Mouse (Mus musculus): Measurements from ENCODE around the gene Ppm1k.
"Not testable (repeated sequence)": the region's sequence is repeated elsewhere in the genome, so short reads cannot be mapped to it uniquely, and the experiment has no call there.

Ppm1k gene

DNA sequence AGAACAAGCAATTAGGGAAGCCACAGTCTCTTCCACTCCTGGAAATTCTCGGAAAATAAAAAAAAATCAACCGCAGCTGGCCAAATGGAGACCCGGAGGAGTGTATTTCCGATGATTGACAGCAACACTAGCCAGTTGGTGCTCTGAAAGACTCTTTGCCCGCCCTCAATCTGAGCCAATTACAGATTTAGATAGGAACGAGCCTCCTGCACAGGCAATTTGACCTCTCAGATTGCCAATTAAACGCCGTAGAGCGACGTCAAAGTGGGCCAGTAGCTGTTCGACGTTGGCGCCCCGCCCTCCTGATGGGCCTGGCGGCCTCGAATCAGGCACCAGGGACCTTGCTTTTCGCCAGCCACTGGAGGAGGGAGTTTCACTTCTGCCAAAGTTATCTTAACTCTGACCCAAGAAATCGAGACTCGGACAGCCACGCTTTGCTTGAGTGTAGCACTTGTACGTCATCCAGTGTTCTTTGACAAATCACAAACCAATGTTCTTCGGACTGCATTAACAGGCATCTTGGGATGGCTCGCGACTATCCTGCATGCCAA is at the start of gene Ppm1k:
Gene Ppm1k, minus strand, starts transcription at position 83 of the 551 bp plus-strand sequence.
- peak; percentile 100 for DNase-seq (ENCODE audit: low read depth)

DNA sequence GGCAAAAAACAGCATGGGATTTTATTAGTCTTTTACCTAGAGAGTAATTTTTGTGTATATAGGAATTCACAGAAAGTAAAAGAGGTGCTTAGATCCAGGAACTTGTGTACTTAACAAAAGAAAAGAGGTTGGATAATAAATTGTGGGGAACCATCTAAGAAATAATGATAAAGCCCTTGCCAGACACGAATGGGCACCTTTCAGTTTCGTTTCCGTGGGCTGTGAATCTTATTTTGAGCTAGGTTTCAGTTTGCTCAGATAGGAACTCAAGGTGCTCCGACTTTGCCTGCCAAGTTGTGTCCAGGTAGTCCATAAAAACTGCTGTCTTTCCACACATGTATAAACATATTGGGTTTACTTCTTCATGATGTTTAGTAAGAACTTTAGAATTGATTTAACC is 47.1 kb upstream of the Ppm1k start:
- no peak for DNase-seq (ENCODE audit: low read depth)

DNA sequence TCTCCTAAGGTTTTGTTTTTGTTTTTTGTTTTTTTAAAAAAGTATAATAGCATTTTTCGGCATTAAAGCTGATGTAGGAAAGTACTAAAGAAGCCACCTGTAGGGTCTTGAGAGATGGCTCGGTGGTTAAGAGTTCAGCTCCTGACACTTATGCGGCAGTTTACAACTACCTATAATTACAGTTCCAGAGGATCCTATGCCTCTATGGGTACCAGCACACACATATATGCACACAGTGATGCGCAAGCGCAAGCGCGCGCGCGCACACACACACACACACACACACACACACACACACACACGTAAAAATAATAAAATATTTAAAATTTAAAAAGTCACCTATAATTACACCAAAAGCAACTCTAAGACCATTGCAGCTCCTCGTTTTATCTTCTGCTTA is 46.3 kb upstream of the Ppm1k start:
- DNase-seq (ENCODE audit: low read depth): no peak

DNA sequence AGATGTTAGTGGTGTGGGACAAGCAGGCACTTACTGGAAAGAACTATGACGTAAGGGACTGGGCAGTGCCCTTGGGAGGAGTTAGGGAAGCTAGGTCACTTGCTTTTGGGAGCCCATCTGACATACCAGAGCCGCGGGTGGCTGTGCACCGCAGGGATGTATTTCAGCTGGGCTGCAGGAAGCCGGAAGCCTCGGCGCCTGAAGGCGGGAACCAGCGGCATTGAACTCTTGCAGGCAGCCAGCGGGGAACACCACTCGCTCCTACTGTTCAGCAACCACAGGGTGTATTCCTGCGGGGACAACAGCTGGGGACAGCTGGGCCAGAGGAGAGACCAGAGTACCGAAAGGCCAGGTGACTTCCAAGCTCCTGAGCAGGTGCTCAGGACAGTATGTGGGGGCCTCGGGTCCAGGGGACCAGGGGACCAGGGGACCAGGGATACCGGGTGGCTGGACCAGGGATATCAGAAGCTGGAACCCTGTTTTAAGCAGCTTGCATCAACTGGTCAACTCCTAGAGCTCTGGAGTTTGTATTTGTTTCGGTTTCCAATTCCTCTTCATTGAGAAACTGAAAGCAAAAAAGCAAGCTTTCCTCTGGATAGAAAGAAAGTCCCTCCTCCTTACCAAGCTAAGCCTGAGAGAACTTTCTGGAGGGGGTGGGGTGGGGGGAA is 45.7 kb upstream of the Ppm1k start, which contains the start of gene Herc6:
Gene Herc6, plus strand, starts transcription at position 120 of the 668 bp plus-strand sequence.
- peak; percentile 40 for DNase-seq (ENCODE audit: low read depth)

DNA sequence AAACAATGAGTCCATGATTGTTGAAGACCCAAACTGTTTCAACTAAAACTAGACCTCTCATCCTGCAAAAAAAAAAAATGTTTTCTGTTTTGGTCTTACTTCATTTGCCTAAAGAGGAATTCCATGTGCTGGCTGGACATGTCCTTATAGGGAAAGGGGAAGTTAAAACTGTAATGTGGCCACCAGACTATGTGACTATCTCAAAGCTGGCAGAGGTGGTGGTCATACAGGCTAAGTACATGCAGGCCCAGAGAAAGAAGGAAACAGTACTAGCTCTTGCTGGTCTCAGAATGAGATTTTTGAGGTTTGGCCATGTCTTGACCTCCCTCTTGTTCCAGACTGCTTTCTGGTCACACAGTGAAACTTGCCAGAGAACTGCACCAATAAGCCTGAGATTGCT is 36.3 kb upstream of the Ppm1k start:
- peak; percentile 25 for DNase-seq (ENCODE audit: low read depth)

DNA sequence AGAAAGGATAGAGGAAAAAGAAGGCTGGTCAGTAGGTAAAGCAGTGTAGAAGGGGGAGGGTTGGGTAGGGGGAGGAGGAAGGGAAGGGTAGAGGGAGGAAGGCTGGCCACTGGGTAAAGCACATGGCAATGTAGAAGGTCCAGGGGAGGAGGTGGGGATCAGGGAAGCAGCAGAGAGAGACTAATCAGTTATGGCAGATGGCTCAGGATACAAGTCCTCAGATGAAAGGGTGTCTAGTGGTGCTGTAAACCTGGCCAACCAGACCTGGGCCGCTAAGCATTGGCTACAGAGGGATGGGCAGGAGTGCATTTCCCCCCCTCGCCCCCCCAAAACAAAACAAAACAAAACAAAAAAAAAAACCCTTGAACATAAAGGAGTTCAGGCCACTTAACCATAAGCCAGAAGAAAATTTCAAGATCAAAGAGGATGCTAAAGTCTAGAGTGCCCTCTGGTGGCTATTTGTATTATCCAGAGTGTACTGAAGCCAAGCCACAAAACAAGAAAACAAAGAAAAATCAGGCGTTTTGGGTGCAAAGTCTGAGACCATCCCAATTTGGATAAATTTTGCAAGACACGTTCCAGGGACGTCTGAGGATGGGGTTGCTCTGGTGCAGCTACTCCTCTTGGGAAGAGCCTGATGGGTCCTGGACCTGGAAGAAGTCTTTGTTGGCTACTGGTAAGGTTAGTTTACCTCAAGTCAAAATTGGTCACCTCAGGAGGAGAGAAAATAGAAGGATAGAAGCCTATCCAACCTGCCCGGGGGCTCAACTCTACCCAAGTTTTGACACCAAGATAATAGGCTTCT is 35.1 kb upstream of the Ppm1k start:
- peak; percentile 30 for DNase-seq (ENCODE audit: low read depth)

DNA sequence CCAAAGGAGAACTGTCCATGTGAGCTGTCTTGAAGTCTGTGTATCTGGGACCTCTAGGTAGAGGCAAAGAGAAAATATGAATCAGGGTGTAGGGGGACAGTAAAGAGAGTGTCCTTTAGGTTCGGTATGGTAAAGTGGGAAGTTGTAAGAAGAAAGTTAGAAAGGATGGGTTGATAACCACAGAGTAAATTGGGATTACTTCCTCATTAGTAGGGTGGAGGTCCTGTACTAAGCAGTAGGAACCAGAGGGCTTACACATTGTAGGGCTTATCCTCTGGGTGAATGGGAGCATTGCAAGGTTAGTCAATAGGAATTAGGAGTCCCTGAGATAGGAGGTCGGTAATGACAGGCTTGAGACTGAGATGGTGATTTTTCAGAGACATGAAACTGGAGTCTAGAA is 32.4 kb upstream of the Ppm1k start:
- no peak for DNase-seq (ENCODE audit: low read depth)

DNA sequence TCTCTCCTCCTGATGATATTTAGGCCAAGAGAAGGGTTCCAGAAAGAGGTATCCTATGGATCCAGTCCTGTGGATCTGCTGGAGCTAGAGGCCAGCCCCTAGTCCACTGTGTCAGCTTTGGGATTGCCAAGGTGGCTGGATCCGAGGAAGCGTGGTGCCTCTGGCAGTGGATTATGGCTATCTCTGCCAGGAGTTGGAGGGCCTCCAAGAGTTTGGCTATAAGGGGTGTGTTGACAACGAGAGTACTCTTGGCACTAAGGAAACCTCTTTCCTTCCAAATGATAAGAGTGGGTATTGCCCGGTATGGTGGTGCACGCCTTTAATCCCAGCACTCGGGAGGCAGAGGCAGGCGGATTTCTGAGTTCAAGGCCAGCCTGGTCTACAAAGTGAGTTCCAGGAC is 30.2 kb upstream of the Ppm1k start:
- no peak for DNase-seq (ENCODE audit: low read depth)

DNA sequence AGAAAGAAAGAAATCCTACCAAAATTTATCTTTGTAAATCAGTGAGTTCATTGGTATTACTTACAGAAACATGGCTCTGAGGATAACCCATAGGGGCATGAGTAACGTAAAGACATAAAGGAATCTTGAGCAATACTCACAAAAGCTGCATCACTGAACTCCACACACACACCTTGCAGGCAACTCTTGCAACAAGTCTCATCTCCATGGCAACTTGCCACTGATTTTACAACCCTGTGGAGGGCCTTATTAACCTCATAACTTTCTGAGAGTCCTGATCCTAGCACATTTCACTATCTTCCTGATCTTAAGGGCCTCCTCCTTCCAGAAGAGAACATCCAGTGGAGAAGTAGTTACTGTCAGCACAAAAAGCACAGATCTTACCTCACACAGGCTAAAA is 28.2 kb upstream of the Ppm1k start:
- DNase-seq (ENCODE audit: low read depth): no peak

DNA sequence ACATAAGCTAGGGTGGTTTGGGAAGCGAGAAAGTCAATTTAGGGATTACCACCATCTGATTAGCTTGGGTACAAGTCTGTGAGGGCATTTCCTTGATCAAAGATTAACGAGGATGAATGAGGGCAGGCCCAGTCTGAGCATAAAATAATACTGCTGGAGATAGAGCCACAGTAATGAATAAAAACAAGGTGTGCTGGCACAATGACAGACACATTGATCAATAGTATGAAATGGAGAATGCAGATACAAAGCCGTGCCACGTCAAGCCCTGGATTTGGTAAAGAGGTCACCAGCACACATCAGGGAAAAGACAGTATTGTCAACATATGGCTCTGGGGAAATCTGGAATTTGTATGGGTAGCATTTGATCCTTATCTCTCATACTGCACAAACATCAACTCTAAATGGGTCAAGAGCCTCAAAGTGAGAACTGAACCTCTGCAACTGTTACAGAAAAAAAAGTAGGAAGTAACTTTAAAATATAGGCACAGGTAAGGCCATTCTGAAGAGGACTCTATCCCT is 22.6 kb upstream of the Ppm1k start:
- no peak for DNase-seq (ENCODE audit: low read depth)

DNA sequence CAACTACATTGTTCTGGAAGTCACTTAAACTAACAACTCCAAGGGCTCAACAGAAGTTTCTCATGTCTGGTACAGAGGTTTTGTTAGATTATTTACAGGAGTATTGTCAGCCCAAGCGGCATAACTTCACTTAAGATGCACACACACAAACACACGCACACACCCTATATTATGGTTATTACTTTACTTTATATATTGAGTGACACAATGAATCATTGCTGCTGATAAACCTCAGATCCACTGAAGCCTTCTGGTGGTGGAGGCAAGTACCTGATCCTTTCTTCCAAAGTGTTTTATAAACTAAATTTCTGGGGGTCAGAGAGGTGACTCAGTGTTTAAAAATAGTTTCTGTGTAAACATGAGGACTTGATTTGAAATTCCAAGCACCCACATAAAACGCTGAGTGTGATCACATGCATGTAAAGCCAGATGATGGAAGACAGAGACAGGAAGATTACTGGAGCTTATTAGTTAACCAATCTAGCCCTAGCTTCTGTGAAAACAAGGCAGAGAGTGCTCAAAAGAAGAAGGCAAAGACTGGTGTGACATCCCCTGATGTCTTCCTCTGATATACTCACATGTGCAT is 16.0 kb upstream of the Ppm1k start:
- no peak for DNase-seq (ENCODE audit: low read depth)

DNA sequence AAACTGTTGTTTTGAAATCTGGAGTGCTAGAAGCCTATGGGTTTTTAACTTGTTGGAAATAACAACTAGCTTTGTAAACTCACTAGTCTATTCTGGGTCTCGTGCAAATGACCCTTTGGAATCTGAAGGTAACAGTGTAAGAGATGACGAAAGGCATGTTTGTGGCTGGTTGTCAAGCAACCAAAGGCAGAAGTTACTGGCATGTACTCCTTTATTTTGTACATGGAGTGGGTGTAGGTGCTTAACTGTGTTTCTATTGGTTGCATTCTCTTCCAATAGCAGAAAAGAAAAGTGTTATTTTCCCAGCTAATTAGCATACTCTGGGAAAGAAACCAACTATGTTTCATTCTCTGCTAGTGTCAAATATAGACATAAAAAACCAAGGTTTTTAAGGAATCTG is 9.6 kb upstream of the Ppm1k start:
- peak; percentile 38 for DNase-seq (ENCODE audit: low read depth)

DNA sequence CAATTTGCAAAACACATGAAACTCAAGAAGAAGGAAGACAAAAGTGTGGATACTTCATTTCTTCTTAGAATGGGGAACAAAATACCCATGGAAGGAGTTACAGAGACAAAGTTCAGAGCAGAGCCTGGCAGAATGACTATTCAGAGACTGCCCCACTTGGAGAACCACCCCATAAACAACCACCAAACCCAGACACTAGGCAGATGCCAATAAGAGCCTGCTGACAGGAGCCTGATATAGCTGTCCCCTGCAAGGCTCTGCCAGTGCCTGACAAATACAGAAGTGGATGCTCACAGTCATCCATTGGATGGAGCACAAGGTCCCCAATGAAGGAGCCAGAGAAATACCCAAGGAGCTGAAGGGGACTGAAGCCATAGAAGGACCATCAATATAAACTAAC is 8.3 kb upstream of the Ppm1k start:
- not testable (repeated sequence) for DNase-seq (ENCODE audit: low read depth)

DNA sequence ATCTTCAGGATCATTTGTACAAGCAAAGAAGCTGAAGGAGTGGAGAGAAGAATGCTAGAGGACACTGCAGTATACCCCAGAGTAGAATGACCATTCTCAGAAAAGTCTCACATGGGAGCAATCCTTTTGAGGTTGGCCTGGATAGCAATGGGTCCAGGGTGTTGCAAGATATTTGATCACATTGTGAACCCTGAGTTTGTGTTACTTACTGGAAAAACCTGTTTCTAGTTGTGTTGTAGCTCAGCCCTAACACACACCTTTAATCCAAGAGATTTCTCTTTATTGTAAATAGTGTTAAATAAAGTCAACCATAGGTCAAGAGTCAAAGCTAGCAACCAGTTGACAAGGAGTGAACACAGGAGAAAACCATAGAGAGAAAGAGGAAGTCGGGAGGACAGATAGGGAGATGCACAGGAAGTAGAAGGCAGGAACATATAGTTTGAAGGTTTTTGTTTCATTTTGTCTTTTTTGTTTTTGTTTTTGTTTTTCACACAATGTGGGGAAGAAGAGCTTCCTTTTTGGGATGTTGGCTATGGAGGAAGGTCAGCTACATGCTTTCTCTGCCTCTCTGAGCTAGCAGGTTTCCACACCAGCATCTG is 6.6 kb upstream of the Ppm1k start:
- DNase-seq (ENCODE audit: low read depth): no peak

DNA sequence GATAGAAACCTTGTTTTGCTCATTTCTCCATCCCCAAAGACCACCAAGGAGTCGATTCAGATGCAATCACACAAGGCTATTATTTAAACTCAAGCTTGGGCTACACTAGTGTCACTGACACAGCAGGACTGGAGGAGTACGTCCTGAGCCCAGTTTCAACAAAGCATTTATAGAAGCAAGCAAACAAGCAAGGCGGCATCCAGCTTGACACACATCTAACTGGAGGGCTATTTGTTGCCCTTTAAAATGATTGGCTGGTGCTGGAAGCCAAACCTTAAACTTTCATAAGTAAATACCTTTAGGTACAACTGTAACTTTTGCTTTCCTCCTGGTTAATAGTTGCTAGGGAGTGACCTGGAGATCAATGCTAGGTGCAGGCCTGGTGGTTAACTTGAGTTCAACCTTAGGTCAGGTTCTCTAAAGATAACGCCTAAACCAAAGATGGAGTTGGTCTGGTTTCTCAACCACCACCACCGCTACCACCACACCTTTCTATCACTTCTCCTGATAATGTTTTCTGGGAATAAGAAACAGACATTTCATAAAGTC is 5.8 kb upstream of the Ppm1k start:
- no peak for DNase-seq (ENCODE audit: low read depth)

DNA sequence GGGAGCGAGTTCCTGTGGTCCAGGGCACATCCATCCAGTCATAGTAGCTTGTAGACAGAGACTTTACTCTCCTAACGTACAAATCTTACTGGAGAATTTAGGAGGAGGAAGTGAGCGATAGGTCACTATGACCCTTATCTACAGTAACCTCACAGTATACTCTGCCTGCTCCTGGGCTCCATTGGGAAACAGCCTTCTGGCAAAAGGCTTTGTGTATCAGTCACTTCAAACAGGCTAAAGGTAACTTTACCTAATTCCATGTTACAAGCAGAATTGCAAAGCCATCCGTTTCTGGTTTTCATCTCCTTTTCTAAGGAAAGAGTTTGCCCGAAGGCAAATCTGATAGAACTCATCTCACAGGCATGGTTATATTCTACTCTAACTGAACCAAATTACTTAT is 2.6 kb upstream of the Ppm1k start:
- no peak for DNase-seq (ENCODE audit: low read depth)

DNA sequence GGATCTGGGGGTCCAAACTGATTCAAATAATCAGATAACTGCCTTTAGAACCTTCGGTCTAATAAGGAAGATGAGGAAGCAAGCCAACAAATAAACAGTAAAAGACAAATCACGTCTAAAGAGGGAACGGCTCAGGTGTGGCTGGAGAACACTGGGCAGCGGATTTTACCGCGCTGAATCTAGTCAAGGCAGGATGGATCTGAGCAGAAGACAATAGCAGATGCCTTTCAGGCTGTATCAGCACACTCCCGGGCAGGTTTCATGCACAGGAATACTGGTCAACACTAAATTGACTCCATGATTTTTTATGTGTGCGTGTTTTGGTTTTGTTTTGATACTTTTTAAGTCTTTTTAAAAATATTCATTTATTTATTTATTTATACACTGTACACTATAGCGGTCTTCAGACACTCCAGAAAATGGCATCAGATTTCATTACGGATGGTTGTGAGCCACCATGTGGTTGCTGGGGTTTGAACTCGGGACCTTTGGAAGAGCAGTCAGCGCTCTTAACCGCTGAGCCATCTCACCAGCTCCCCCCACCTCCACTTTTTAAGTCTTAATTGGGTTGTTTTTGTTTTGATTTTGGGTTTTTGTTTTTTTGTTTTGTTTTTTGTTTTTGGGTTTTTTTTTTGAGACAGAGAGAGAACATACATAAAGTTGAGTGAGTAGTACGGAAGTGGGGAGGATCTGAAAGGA is 852 bp upstream of the Ppm1k start:
- DNase-seq (ENCODE audit: low read depth): no peak

DNA sequence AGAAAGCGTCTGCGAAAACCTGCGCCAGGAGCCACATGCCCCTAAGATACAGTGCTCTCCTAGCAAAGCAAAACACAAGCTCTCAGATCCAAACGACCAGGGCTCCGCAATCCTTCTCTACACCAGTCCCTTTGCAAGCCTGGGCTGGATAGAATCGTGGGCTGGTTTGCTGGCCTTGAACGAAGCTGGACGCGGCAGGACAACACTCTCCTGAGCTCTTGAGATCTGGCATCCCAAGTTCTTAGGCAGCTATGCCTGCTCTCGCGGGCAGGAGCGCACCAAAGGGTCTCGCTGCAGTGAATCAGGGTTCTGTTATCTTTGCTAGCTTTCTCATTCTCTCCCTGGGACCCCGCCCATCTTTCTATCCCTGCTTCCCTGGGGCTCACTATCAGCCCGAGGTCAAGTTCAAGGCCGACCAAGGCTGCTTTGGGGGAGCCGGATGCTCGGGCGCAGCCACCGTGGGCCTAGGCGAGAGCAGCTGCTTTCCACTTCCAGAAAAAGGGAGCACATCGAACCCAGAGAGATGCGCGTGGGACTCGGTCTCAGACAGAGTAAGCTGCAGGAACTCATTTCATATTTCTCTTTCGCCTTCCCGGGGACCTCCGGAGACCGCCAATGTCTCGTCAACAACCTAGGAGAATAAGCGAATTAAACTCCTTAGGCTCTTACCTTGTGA is 519 bp downstream of the Ppm1k start:
- no peak for DNase-seq (ENCODE audit: low read depth)

DNA sequence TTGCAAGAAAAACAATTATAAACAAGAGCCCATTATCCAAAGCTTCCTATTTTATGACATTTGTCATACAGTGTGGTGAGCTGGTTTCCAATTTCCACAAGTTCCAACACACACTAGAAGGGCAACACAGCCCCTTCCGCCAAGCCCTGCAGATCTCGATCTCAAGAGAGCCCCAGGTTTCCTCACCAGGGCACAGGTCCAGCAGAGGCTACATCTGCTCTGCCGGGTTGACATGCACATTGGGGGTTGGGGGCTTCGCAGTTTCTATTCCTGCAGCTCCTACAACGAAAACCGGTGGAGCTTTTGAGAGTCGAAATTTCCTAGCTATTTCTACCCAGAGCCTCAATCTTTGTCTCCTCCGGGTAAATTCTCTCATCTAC is 1.0 kb downstream of the Ppm1k start:
- no peak for DNase-seq (ENCODE audit: low read depth)

DNA sequence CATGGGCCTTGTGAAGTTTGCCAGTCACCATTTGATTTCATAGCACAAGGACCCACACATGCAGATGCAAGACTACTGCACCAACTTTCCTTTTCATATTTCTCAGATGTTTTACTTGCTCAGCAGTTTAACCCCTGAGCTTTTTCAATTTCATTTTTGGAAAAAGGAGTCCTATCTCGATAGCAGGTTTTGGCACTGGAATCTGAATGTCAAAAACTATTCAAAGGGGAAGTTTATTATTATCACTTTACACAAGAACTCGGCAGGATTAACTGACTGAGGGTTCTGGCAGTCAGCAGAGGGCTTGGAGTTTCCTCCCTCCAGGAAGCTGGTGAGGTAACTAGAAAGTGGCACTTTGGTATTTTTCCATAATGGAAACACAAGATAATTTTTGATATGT is 1.9 kb downstream of the Ppm1k start:
- no peak for DNase-seq (ENCODE audit: low read depth)

DNA sequence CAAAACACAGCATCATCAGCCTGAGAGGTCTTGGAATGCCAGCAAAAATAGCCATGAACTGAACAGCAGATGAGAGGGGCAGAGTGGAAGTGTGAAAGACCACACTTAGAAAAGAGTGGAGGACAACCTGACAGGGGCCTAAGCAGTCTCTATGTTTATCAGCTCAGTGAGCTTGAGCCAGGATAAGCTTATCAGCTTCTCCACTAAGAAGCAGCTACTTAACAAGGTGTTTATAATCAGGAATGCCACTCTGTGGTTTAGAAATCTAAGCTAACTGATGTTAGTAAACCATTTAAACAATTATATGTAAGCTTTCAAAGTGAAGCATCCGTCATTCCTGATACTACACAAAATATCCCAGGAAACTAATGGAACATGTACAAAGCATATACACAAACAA is 3.2 kb downstream of the Ppm1k start:
- no peak for DNase-seq (ENCODE audit: low read depth)
